Mouse (Mus musculus) neural tube, embryonic 13.5 days (tissue): ENCODE data around the gene Srd5a3. TPM values are rescaled to one million over a fixed set of nuclear protein-coding genes. Genes with fewer than 3 reads are reported as not detected.
"Not testable (repeated sequence)": the region's sequence is repeated elsewhere in the genome, so short reads cannot be mapped to it uniquely, and the experiment has no call there.

Source experiments
- ATAC-seq: fragments of 200-750 bp; cut with Nextera tagmentation; 2 replicates; pipeline ENCODE4 v1.8.0; 2017; ENCODE audit warnings: low read depth, mild to moderate bottlenecking, moderate TSS enrichment, moderate library complexity
- H3K27ac ChIP-seq: fragments of 300-500 bp; sonication (generic); replicated peaks from 2 replicates; pipeline ENCODE4 v1.5.1; 2015; ENCODE audit warnings: moderate library complexity, mild to moderate bottlenecking, inconsistent platforms
- H3K27me3 ChIP-seq: fragments of 300-500 bp; sonication (generic); 2 replicates; pipeline ENCODE4 v1.6.1; 2015; ENCODE audit warnings: mild to moderate bottlenecking, inconsistent platforms
- H3K36me3 ChIP-seq: fragments of 300-500 bp; sonication (generic); 2 replicates; pipeline ENCODE4 v1.6.1; 2015; ENCODE audit warnings: mild to moderate bottlenecking, inconsistent platforms
- H3K4me1 ChIP-seq: fragments of 300-500 bp; sonication (generic); replicated peaks from 2 replicates; pipeline ENCODE4 v1.6.1; 2015; ENCODE audit warnings: inconsistent platforms
- H3K4me2 ChIP-seq: fragments of 300-500 bp; sonication (generic); 2 replicates; pipeline ENCODE4 v1.6.1; 2015; ENCODE audit warnings: inconsistent platforms, mild to moderate bottlenecking, moderate library complexity
- H3K4me3 ChIP-seq: fragments of 300-500 bp; sonication (generic); 2 replicates; pipeline ENCODE4 v1.5.1; 2015; ENCODE audit warnings: mild to moderate bottlenecking, inconsistent platforms
- H3K9ac ChIP-seq: fragments of 300-500 bp; sonication (generic); 2 replicates; pipeline ENCODE4 v1.6.1; 2015; ENCODE audit warnings: moderate library complexity, mild to moderate bottlenecking, inconsistent platforms
- H3K9me3 ChIP-seq: fragments of 300-500 bp; sonication (generic); 2 replicates; pipeline ENCODE4 v1.6.1; 2016; ENCODE audit warnings: inconsistent platforms
- WGBS: fragments of 180-500 bp; shearing (Covaris S2); methylation state at CpG from one replicate; pipeline ENCODE4 v1.1.7; 2015; 5-methylcytosine and 5-hydroxymethylcytosine counted together
- polyA plus RNA-seq: library from polyadenylated mRNA; unstranded; fragments of >200 nt; fragmentation: Nextera tagmentation; extraction: Ambion mirVana; gene quantifications from 2 replicates; pipeline ENCODE4 v1.2.1, GENCODE M21; 2015

The Srd5a3 gene
- polyA plus RNA-seq: 17.3 and 17.8 TPM in 2 replicates

GRCm38 (mm10) chr5:76139808-76140729, at the start of gene Srd5a3:
Gene Srd5a3 (plus strand): TSS chr5:76140271.
- Histone ChIP-seq H3K36me3 (no peaks in the 10 kb centered on the region), H3K27ac (peak within 1 kb of the TSS; percentile 93), H3K9me3 (no peaks in the 10 kb centered on the region), H3K4me3 (peak within 1 kb of the TSS; percentile 69), H3K9ac (peak within 1 kb of the TSS; percentile 91), H3K4me1 (peaks cover 22% of the 10 kb centered on the region), H3K4me2 (peak within 1 kb of the TSS; percentile 81), H3K27me3 (no peaks in the 10 kb centered on the region)
- ATAC-seq: peak; percentile 96
- WGBS: 2% methylated on average over 61 of the region's 69 CpGs

DNA sequence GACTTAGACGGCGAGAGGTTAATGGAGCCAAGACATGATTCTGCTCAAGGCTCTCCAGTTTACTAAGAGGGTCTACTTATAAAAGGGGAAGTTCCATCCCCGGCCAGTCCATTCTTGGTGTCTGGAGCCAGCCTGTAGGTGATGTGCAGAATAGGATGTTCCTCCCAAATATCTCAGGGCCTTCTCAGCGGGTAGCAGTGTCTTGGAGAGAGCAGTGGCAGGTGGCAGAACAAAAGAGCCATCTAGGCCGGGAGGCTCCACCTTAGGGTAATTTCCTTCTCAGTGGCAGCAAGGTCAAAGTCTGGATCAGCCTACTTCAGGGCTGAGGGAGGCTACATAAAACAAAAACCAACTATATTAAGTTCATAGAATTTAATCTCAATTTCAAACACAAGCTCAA, 36.3 kb upstream of the Srd5a3 start:
- H3K9me3 ChIP-seq, H3K4me1 ChIP-seq, H3K27me3 ChIP-seq, ATAC-seq, H3K4me2 ChIP-seq, H3K9ac ChIP-seq, H3K36me3 ChIP-seq, H3K27ac ChIP-seq, H3K4me3 ChIP-seq: not testable (repeated sequence)
- WGBS: 70% methylated on average over 5 of the region's 5 CpGs

GRCm38 (mm10) chr5:76107306-76107705, 32.8 kb upstream of the Srd5a3 start:
- no peak for ATAC-seq
- no peaks in the 10 kb centered on the region for H3K36me3 ChIP-seq
- H3K9me3 ChIP-seq: no peaks in the 10 kb centered on the region
- H3K9ac ChIP-seq: no peak overlapping the region
- no peaks in the 10 kb centered on the region for H3K27me3 ChIP-seq
- no peak overlapping the region for H3K4me3 ChIP-seq
- no peak overlapping the region for H3K27ac ChIP-seq
- WGBS: 80% methylated on average over 5 of the region's 5 CpGs
- no peaks in the 10 kb centered on the region for H3K4me1 ChIP-seq
- no peak overlapping the region for H3K4me2 ChIP-seq

DNA sequence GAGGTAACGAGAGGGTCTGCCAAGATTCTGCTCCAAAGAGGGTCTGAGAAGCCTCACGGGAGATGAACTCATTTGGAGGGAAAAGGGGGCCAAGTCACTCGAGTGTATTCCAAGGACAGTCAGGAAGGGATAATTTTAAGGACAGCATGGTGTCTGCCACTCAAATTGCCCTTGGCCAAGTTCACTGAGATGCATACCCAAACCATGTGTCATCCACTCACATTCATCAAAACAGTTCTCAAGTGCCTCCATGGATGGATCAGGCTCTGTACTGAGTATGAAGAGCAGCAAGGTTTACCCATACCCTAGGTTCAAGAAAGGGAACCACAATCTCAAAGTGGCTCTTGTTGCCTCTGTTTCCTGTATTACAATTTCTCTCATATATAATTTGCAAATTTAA, 31.6 kb upstream of the Srd5a3 start:
- no peak for ATAC-seq
- H3K9me3 ChIP-seq: no peaks in the 10 kb centered on the region
- no peak overlapping the region for H3K9ac ChIP-seq
- 81% methylated on average over 3 of the region's 3 CpGs for WGBS
- H3K27me3 ChIP-seq: no peaks in the 10 kb centered on the region
- H3K4me3 ChIP-seq: no peak overlapping the region
- H3K27ac ChIP-seq: no peak overlapping the region
- no peaks in the 10 kb centered on the region for H3K36me3 ChIP-seq
- no peak overlapping the region for H3K4me2 ChIP-seq
- no peaks in the 10 kb centered on the region for H3K4me1 ChIP-seq

DNA sequence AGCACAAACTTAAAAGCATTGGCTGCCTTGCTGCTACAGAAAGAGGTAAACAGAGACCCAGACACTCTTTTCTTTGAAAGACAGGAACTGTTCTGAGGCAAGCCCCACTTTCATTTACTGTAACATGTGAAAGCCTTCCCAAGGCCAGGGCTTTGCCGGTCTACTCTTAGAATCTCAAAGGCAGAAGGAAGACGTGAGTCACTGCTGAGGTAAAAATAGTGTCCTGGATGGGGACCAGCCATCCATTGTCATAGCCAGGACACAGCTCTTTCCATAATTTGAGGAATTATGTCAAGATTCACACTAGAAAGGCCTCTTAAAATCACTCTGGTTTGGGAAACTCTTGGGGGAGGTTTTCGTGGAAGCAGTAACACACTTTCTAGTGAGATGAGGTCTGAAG, 28.9 kb upstream of the Srd5a3 start:
- Histone ChIP-seq H3K27me3 (no peaks in the 10 kb centered on the region), H3K36me3 (no peaks in the 10 kb centered on the region), H3K27ac (no peak overlapping the region), H3K4me2 (no peak overlapping the region), H3K4me3 (no peak overlapping the region), H3K9ac (no peak overlapping the region), H3K4me1 (no peaks in the 10 kb centered on the region), H3K9me3 (no peaks in the 10 kb centered on the region)
- ATAC-seq: no peak
- WGBS: 90% methylated on average over 3 of the region's 3 CpGs

DNA sequence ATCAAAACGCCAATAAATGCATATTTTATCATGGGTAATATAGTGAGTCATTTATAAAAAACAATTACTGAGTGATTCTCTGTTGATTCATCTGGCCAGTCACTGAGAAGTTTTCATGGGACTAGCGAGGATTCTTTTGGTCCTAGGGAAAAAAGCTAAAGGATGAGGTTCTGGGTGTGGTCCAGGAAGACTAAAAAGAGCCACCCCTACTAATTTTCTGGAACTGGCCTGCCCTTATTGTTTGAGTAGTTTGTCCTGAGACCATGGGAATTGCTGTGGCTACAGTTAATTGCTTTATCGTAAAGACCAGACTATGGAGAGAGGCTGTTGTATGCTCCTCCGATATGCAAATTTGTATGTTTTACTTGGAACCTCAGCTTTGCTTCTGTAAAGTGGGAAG, 28.1 kb upstream of the Srd5a3 start:
- Histone ChIP-seq H3K4me3 (no peak overlapping the region), H3K4me2 (no peak overlapping the region), H3K27ac (no peak overlapping the region), H3K27me3 (no peaks in the 10 kb centered on the region), H3K9ac (no peak overlapping the region), H3K4me1 (no peaks in the 10 kb centered on the region), H3K36me3 (no peaks in the 10 kb centered on the region), H3K9me3 (no peaks in the 10 kb centered on the region)
- 82% methylated on average over 4 of the region's 4 CpGs for WGBS
- ATAC-seq: no peak

DNA sequence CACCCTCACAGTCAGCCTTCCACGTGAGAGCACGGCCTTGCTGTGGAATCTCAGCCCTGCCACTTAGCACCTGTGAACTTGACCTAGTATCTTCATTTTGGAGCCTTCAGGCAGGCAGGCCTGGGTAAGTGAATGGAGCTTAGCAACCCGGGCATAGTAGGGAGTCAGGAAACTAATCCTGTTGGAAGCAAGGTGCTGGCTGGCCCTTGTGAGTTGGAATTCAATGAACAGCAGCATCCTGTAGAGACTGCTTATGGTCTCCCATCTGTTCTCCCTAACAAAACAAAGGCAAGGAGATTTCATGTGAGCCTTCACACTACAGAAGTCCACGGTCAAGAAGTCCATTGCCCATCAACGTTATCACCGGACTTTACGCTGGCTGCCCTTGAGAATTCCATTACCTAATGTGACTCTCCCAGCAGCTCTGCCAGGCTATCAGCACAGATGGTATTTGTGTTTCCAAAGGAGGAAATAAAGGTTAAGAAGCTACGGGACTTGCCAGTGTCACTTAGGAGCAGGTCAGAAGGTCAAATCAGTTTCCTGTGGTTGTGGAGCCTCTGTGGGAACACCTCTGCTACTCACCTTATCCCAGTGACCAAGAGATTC, 24.5 kb upstream of the Srd5a3 start:
- no peak overlapping the region for H3K4me2 ChIP-seq
- no peak overlapping the region for H3K9ac ChIP-seq
- 81% methylated on average over 8 of the region's 8 CpGs for WGBS
- no peak for ATAC-seq
- H3K9me3 ChIP-seq: no peaks in the 10 kb centered on the region
- no peak overlapping the region for H3K4me3 ChIP-seq
- no peaks in the 10 kb centered on the region for H3K27me3 ChIP-seq
- H3K36me3 ChIP-seq: no peaks in the 10 kb centered on the region
- H3K27ac ChIP-seq: no peak overlapping the region
- H3K4me1 ChIP-seq: no peaks in the 10 kb centered on the region

DNA sequence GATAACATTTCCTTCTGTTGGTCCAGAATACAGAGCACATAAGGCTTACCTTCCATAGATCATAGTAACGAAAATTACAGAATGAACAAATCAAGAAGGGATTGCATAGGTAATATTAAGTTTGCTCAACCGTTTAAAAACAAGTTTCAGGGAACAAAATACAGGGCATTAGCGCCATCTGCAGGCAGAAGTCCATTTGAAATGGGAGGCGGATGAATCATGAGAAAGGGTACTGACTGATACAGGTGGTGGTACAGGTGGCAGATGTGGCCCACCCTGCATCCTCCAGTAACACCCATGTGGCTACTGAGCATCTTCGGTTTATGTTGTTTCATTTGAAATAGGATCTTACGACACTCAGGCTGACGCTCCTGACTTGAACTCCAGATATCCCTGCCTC, 21.6 kb upstream of the Srd5a3 start:
- H3K4me3 ChIP-seq: no peak overlapping the region
- no peak overlapping the region for H3K27ac ChIP-seq
- no peaks in the 10 kb centered on the region for H3K36me3 ChIP-seq
- H3K4me1 ChIP-seq: no peaks in the 10 kb centered on the region
- no peak overlapping the region for H3K9ac ChIP-seq
- 40% methylated on average over 7 of the region's 7 CpGs for WGBS
- no peak overlapping the region for H3K4me2 ChIP-seq
- H3K9me3 ChIP-seq: peaks cover 16% of the 10 kb centered on the region
- ATAC-seq: no peak
- H3K27me3 ChIP-seq: no peaks in the 10 kb centered on the region

GRCm38 (mm10) chr5:76120634-76121033, 19.4 kb upstream of the Srd5a3 start:
- H3K4me3 ChIP-seq: no peak overlapping the region

DNA sequence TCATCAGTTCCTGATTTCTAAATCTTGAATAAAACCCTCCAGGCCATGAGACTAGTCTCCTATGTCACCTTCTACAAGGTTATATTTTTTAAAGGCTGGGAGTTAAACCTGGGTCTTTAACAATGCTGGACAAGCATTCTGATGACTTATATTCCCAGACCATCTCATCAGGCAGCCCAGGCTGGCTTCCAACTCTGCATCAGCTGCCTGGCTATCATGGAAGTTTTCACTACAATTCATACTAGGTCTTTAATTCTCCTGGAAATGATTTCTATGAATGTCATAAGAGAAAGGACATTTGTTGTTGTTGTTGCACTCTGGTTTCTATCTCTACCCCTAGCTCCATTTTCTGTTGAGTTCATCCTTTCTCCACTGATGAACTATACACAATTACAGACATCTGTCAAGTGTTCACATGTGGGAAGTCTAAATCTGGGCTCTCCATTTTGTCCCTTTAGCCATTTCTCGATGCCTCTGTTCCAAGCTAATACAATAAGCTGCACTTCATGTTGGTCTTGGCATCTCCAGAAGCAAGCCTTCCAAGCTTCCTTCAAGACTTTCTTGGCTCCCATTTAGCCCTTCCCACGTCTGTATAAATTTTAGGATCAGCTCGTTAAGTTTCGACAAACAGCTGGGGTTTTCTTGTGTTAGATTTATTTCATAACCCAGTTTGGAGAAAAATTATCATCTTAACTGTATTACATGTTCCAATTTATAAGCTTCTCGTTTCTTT, 12.3 kb upstream of the Srd5a3 start:
- H3K27ac ChIP-seq: no peak overlapping the region
- WGBS: 88% methylated on average over 5 of the region's 5 CpGs
- no peak overlapping the region for H3K4me3 ChIP-seq
- no peaks in the 10 kb centered on the region for H3K36me3 ChIP-seq
- no peak overlapping the region for H3K9ac ChIP-seq
- H3K4me1 ChIP-seq: no peaks in the 10 kb centered on the region
- H3K9me3 ChIP-seq: peaks cover 18% of the 10 kb centered on the region; the same call in 1 of the 2 replicates
- ATAC-seq: no peak
- no peaks in the 10 kb centered on the region for H3K27me3 ChIP-seq
- H3K4me2 ChIP-seq: no peak overlapping the region

More at GRCm38 (mm10) chr5:76120634-76121033, 19.4 kb upstream of the Srd5a3 start:
- Histone ChIP-seq H3K9ac (no peak overlapping the region), H3K36me3 (no peaks in the 10 kb centered on the region), H3K4me1 (no peaks in the 10 kb centered on the region), H3K4me2 (no peak overlapping the region), H3K27ac (no peak overlapping the region), H3K9me3 (peaks cover 27% of the 10 kb centered on the region), H3K27me3 (no peaks in the 10 kb centered on the region)
- ATAC-seq: no peak
- 80% methylated on average over 5 of the region's 5 CpGs for WGBS

- Histone ChIP-seq H3K27me3 (no peaks in the 10 kb centered on the region), H3K27ac (no peak overlapping the region), H3K9ac (no peak overlapping the region), H3K36me3 (no peaks in the 10 kb centered on the region), H3K4me2 (no peak overlapping the region), H3K4me3 (no peak overlapping the region), H3K4me1 (no peaks in the 10 kb centered on the region), H3K9me3 (no peaks in the 10 kb centered on the region)
- WGBS: 57% methylated on average over 2 of the region's 2 CpGs
- ATAC-seq: no peak
Observed at GRCm38 (mm10) chr5:76130292-76130691, 9.8 kb upstream of the Srd5a3 start.

DNA sequence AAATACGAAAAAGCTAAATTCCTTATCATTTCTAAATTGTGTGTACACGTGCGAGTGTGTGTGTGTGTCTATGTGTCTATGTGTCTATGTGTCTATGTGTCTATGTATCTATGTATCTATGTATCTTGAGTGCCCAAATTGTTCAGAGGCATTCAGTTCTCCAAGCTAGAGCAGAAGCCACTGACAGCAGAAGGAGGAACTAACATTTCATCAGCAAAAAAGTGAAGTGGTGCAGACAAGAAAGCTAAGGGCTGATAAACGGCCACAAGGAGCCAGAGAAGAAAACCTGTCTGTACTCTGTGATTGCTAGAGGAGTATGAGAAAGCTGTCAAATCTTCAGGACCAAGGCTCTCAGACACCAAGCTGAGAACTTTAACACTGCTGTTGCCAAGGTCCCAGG, 8.1 kb upstream of the Srd5a3 start:
- H3K9me3 ChIP-seq: no peaks in the 10 kb centered on the region
- ATAC-seq: no peak
- H3K4me3 ChIP-seq: no peak overlapping the region
- H3K27me3 ChIP-seq: no peaks in the 10 kb centered on the region
- 82% methylated on average over 4 of the region's 4 CpGs for WGBS
- H3K4me1 ChIP-seq: no peaks in the 10 kb centered on the region
- no peak overlapping the region for H3K4me2 ChIP-seq
- no peak overlapping the region for H3K9ac ChIP-seq
- no peaks in the 10 kb centered on the region for H3K36me3 ChIP-seq
- no peak overlapping the region for H3K27ac ChIP-seq
